Mouse (Mus musculus) frontal cortex, postnatal 25 days (tissue): ENCODE data around the gene Snx32.

Experiments used
- DNase-seq, 2 experiments: peaks; one replicate each; pipeline ENCODE4 v3.0.0; 2022; ENCODE audit warnings: low spot score in 2 of 2

The Snx32 gene

DNA sequence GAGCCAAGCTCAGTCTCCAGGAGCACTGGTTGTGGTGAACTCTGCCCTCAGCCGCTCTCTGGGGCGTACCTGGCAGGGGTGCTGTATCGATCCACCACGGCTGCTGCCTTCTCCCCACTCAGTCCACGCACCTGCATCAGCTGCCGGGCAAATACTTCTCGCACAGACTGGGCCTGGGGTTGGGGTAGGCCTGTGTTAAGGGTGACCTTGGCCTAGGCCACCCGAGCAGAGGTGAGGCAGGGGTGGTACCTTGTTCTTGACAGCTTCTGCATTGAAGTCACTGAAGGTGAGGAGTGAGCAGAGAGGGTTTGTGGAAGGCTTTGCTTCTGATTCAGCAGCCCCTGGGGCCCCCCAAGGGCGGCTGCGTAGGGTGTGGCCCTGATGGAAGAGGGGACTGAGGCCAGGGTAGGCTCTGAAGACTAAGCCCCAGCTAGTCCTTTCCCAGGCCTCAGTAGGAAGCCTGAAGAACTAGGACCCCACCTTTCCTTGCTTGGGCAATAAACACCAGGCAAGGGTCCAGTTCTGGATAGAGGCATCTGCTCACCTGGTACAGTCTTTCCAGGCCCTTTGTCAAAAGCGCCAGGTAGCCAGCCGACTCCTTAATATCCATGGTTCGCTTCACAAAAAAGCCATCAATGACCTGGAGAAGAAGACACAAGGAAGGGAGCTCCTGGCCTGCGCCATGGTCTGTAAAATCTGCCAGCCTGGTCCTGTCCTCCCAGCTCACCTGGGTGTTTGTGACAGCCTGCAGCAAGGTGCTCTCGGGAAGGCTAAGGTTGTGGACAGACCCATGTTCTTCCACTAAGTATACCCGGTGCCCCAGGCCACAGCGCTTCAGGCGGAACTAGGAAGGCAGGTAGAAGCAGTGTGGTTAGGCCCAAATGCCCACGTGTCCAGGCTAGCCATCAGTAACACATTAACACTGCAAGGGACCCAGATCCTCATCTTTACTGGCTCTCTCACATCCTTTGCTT lies 26.7 kb downstream of the Snx32 start:
- DNase-seq = no peak

- no peak for DNase-seq
Observed at GRCm38 (mm10) chr19:5481398-5481797, 28.9 kb downstream of the Snx32 start.

- DNase-seq = no peak
Observed at GRCm38 (mm10) chr19:5480016-5480415, 30.3 kb downstream of the Snx32 start.

DNA sequence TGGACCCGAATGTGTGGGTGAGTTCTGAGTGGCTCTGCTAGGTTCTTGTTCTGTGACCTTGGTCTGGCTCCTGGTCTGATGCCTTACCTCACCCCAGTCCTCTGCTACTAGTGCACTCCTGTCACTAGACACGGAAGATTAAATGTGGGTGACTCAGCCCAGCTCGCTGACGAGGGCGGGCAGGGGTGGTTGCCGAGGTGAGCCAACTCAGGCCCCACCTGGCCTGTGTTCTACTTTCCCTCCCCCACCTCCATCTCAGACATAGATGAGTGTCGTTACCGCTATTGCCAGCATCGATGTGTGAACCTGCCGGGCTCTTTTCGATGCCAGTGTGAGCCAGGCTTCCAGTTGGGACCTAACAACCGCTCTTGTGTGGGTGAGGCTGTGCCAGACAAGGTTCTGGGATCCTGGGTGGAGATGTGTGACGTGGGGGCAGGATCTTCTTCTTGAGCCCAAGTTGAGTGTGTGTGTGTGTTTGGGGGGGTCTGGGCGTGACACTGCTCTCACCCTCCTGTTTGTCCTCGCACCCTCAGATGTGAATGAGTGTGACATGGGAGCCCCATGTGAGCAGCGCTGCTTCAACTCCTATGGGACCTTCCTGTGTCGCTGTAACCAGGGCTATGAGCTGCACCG lies 32.6 kb downstream of the Snx32 start:
- DNase-seq = no peak

- DNase-seq = no peak
Observed at GRCm38 (mm10) chr19:5477004-5477667, 33.2 kb downstream of the Snx32 start.

- no peak for DNase-seq
Observed at GRCm38 (mm10) chr19:5475069-5475714, 35.1 kb downstream of the Snx32 start.

- DNase-seq = no peak
Observed at GRCm38 (mm10) chr19:5474281-5475068, 35.9 kb downstream of the Snx32 start.

DNA sequence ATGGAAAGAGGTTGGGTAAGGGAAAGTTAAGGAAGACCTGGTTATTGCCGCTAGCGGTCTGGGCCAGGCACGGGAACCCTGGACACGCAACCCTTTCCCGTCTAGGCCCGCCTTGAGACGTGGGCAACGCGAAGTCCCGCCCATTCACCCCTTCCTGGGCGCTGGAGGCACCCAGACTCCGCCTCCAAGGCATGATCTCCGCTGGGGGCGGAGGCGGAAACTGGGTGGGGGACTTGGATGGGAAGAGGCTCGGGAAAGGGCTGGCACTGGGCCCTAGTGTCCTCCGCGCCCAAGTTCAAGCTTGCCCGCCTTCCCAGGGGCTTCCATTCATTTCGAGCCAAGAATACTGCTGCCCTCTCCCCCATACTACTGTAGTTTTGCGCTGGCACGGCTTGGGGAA lies 36.6 kb downstream of the Snx32 start, which contains the start of gene Efemp2:
Gene Efemp2, plus strand, starts transcription at position 235 of the 400 bp plus-strand sequence.
- DNase-seq = peak; percentile 37 to 53

- no peak for DNase-seq
Observed at GRCm38 (mm10) chr19:5472857-5473256, 37.5 kb downstream of the Snx32 start.

GRCm38 (mm10) chr19:5471846-5472245 lies 38.5 kb downstream of the Snx32 start:
- DNase-seq = no peak

DNA sequence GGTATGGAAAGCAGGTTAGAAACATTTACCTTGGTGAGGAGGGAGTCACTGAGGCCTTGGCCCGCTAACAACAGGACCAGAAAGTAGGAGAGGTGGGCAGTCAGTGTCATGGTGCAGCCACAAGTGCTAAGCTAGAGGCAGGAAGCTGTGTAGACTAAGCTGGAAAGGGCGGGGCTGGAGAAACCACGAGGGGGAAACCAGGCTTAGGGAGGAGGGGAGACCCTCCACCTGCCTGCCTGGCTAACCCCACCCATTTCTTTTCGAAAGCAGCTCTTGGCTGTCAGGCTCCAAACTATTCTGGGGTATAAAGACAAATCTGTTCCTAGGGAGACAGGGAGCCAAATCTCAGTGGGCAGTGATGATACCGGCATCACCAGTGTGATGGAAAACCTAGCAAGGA lies 42.0 kb downstream of the Snx32 start, which contains the start of gene Ctsw:
Gene Ctsw, minus strand, starts transcription at position 134 of the 400 bp plus-strand sequence.
- no peak for DNase-seq

DNA sequence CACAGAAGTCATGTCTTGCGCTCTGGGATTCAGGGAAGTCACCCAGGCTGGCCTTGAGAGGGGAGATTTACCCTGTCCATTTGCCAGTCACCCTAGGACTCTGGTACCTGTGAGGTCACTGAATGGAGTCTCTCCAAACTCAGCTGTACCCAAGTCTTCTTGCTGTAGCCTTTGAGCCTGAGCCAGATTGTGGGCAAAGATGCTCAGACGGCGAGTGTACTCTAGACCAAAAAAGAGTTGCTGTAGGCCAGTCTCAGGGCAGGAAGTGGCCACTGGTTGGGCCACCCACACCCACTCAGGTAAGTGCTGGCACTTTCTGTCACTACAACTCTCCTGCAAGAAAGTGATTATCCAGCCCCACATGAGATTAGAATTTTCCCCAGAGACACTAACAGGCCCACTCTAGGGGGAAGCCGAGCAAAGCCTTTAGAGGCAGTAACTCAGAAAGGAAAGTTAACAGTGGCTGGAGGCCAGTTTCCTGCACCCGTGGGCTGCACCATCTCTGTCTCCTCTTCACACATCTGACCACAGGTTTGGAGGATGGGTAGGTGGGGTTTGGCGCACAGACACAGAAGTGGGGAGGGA lies 43.3 kb downstream of the Snx32 start:
- no peak for DNase-seq

DNA sequence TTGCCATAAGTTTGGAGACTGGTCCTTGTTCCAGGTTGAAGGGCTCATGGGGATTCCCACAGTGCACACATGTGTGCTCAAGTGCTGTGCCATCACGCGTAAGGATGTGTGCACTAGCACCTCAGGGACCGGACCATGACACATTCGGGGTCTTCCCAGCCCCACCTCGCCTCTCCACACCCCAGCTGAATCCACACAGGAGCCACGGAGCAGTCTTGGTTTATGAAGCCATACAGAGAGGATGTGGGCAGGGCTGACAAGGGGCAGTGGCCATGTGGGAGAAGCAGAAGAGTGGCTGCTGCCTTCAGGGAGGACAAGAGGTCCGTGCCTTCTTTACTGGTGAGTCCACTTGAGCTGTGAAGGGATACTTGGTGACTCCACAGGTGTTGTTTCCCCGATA lies 45.3 kb downstream of the Snx32 start:
- DNase-seq = no peak

DNA sequence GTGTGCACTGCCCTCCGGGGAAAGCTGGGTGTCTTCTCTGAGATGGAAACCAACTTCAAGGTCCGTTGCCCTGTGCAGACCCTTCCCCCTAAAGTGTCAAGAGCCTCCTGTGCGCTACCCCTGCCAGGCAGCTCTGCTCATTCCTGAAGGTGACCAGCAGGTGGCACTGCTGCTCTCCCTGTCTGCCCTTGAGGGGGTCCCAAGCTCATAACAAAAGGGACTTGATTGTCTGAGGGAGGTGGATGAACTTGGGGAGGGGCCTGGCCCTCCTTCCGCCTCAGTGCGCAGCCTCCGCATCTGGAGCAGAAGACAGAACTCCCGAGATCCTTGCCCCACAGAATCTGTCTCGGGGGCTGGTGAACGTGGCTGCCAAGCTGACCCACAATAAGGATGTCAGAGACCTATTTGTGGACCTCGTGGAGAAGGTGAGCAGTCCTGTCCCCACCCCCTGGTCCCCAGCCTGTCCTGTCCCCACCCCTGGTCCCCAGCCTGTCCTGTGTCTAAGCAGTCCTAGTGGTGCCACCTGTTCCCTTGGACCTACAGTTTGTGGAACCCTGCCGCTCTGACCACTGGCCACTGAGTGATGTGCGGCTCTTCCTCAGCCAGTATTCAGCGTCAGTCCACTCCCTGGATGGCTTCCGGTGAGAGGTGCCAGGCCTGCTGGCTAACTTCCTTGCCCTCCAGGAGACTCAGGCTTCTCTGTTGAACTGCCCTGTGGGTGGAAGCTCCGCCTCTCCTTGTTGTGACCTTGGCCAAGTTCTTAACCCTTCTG lies 46.4 kb downstream of the Snx32 start:
- DNase-seq = no peak

- DNase-seq = no peak
Observed at GRCm38 (mm10) chr19:5463212-5463611, 47.1 kb downstream of the Snx32 start.

- no peak for DNase-seq
Observed at GRCm38 (mm10) chr19:5461411-5461810, 48.9 kb downstream of the Snx32 start.

DNA sequence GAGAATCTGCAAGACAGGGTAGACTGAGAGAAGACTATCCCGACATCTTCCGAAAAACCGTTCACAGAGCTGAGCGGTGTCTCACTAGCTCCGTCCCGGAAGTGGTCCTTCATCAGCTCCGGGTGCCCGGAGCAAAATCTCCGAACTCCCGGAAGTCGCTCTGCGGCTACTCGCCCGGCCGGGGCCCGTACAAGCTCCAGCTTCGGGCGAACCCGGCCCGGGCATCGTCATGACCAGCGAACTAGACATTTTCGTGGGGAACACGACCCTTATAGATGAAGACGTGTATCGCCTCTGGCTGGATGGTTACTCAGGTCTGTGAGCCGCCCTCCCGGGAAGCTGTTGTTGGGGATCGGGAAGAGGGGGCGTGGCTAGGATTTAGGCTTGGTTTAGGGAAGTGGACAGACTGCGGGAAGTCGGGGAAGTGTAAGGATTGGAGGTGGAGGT lies 49.9 kb downstream of the Snx32 start, which contains the start of gene Fibp:
Gene Fibp, plus strand, starts transcription at position 151 of the 447 bp plus-strand sequence.
- DNase-seq = peak; percentile 70 to 74

DNA sequence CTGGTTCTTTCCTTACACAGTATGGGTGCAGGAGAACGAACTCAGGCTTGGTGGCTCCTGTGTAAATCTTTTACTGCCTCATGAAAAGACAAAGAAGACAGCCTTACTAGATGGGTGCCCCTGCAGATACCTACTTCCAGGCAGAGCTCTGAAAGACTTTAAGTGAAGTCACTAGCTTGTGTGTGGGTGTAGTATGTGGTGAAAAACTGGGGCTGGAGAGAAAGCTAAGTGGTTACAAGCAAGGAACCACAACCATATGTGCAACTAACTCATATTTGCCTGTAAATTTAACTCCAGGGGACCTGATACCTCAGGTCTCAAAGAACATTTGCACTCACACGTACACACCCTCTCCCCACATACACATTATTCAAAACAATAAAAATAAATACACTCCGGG lies 50.4 kb downstream of the Snx32 start:
- DNase-seq = no peak

DNA sequence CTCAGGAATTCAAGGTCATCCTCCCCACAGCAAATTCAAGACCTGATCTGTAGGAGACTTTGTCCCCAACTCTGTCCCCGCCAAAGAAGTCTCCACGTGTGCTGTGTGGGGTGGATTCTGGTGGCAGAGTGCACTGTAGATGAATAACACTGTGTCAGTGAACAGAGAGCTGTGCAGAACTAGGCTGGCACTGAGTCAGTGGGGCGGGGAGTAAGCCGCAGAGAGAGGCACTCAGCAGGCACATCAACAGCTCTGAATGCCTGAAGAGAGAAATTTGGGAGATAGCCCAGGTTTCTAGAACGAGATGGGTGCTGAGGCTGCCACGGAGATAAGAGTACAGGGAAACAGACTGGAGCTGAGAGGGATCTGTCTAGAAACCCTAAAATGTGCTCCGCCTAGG lies 51.3 kb downstream of the Snx32 start:
- no peak for DNase-seq
